Mouse (Mus musculus) lung, postnatal 0 days (tissue): ENCODE data around the gene Zc3h15.

ENCODE experiments used
- CTCF ChIP-seq: IDR thresholded peaks from 2 replicates; pipeline ENCODE4 v1.5.1; 2016; ENCODE audit warnings: antibody characterized with exemption, mild to moderate bottlenecking
- EP300 ChIP-seq: IDR thresholded peaks from 2 replicates; pipeline ENCODE4 v1.6.1; 2016; ENCODE audit warnings: antibody characterized with exemption, mild to moderate bottlenecking, control low read depth

- no peak for TF ChIP-seq CTCF
- no peak for TF ChIP-seq EP300
Observed at GRCm38 (mm10) chr2:83694061-83694460, 49.8 kb downstream of the Zc3h15 start.
